Mouse (Mus musculus): ENCODE measurements around the gene A430078G23Rik. TPM values are rescaled to one million over a fixed set of nuclear protein-coding genes. Genes with fewer than 3 reads are reported as not detected.
"Not testable (repeated sequence)": the region's sequence is repeated elsewhere in the genome, so short reads cannot be mapped to it uniquely, and the experiment has no call there.

A430078G23Rik gene
- total RNA-seq, 1 experiment: 0.18 TPM

DNA sequence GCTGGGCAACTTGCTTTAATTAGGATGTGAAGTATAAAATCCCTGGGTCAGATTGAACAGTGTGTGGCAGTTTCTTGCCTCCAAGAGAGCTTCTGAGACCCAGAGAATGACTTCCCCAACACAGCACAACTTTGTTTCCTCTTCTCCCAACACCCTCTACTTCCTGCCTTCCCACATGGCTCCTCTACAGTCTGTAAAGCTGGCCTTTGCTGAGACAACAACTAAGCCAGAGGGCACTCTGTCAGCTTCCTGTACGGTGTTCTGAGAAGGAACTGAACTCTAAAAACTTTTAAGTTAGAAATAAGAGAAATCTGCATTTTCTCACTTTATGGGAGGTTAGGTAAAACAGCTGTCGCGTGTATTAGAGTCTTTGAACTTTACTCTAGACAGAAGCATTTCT, 39.4 kb upstream of the A430078G23Rik start:
- no peak for DNase-seq (ENCODE audit: low read depth, low spot score)
- no peaks in the 10 kb centered on the region for H3K36me3 ChIP-seq (ENCODE audit: control insufficient read depth, insufficient read depth, low read length, poor library complexity, severe bottlenecking)
- H3K9me3 ChIP-seq (ENCODE audit: control insufficient read depth, insufficient read depth, low read depth, low read length): no peaks in the 10 kb centered on the region
- TF ChIP-seq CHD2 (IDR thresholded peaks at IDR 0.05; ENCODE audit: low read depth, low read length): no peak
- no peak for TF ChIP-seq ZC3H11A (IDR thresholded peaks at IDR 0.05; ENCODE audit: borderline replicate concordance, low read depth, low read length)
- no peak for TF ChIP-seq HCFC1 (IDR thresholded peaks at IDR 0.05; ENCODE audit: borderline replicate concordance, insufficient read depth, low read length)
- no peak for TF ChIP-seq ZNF384 (IDR thresholded peaks at IDR 0.05; ENCODE audit: low read depth, low read length)
- no peak for TF ChIP-seq MAFK (IDR thresholded peaks at IDR 0.05; ENCODE audit: insufficient read depth, low read depth, low read length)
- no peak overlapping the region for H3K27ac ChIP-seq (ENCODE audit: insufficient read depth, low read depth, low read length, poor library complexity, severe bottlenecking)
- no peak overlapping the region for H3K4me3 ChIP-seq (ENCODE audit: insufficient read depth in 1 of 2, low read depth in 1 of 2, low read length in 2 of 2, poor library complexity in 1 of 2, severe bottlenecking in 1 of 2)
- in situ Hi-C loops (cut with MboI; ENCODE audit: low sequenced_read_pairs in 2 of 2, unreplicated experiment in 2 of 2): no loop called here
- no peak overlapping the region for H3K9ac ChIP-seq (ENCODE audit: insufficient read depth, low read depth, low read length, poor library complexity, severe bottlenecking)
- H3K4me1 ChIP-seq (ENCODE audit: control insufficient read depth in 2 of 2, insufficient read depth in 2 of 2, low read length in 2 of 2, poor library complexity in 1 of 2): no peaks in the 10 kb centered on the region

- no peak for DNase-seq (ENCODE audit: low read depth, low spot score)
- in situ Hi-C loops (cut with MboI; ENCODE audit: low sequenced_read_pairs in 2 of 2, unreplicated experiment in 2 of 2): no loop called here
- TF ChIP-seq ZC3H11A (IDR thresholded peaks at IDR 0.05; ENCODE audit: borderline replicate concordance, low read depth, low read length) (no peak), CHD2 (IDR thresholded peaks at IDR 0.05; ENCODE audit: low read depth, low read length) (no peak), HCFC1 (IDR thresholded peaks at IDR 0.05; ENCODE audit: borderline replicate concordance, insufficient read depth, low read length) (no peak), MAFK (IDR thresholded peaks at IDR 0.05; ENCODE audit: insufficient read depth, low read depth, low read length) (no peak), ZNF384 (IDR thresholded peaks at IDR 0.05; ENCODE audit: low read depth, low read length) (no peak)
- Histone ChIP-seq H3K9me3 (ENCODE audit: control insufficient read depth, insufficient read depth, low read depth, low read length) (no peaks in the 10 kb centered on the region), H3K4me3 (ENCODE audit: insufficient read depth in 1 of 2, low read depth in 1 of 2, low read length in 2 of 2, poor library complexity in 1 of 2, severe bottlenecking in 1 of 2) (no peak overlapping the region), H3K36me3 (ENCODE audit: control insufficient read depth, insufficient read depth, low read length, poor library complexity, severe bottlenecking) (no peaks in the 10 kb centered on the region), H3K9ac (ENCODE audit: insufficient read depth, low read depth, low read length, poor library complexity, severe bottlenecking) (no peak overlapping the region), H3K27ac (ENCODE audit: insufficient read depth, low read depth, low read length, poor library complexity, severe bottlenecking) (no peak overlapping the region), H3K4me1 (ENCODE audit: control insufficient read depth in 2 of 2, insufficient read depth in 2 of 2, low read length in 2 of 2, poor library complexity in 1 of 2) (no peaks in the 10 kb centered on the region)
Measured at GRCm38 (mm10) chr8:3314345-3314744, 38.9 kb upstream of the A430078G23Rik start.

DNA sequence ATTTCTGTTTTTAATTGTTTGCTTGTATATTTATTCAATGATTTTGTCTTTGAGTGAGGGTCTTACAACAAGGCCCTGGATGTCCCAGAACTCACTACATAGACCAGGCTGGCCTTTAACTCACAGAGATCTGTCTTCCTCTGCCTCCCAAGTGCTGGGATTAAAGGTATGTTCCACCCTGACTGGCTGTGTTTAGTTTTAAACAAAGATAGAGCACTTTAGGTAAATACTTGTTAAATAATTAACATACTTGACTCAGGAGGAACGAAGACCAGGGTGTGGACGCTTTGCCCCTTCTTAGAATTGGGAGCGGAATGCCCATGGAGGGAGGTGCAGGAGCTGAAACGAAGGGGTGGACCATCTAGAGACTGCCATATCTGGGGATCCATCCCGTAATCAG, 36.6 kb upstream of the A430078G23Rik start:
- TF ChIP-seq MAFK (IDR thresholded peaks at IDR 0.05; ENCODE audit: insufficient read depth, low read depth, low read length) (no peak), CHD2 (IDR thresholded peaks at IDR 0.05; ENCODE audit: low read depth, low read length) (no peak), ZNF384 (IDR thresholded peaks at IDR 0.05; ENCODE audit: low read depth, low read length) (no peak), HCFC1 (IDR thresholded peaks at IDR 0.05; ENCODE audit: borderline replicate concordance, insufficient read depth, low read length) (no peak), ZC3H11A (IDR thresholded peaks at IDR 0.05; ENCODE audit: borderline replicate concordance, low read depth, low read length) (no peak)
- Histone ChIP-seq H3K4me3 (ENCODE audit: insufficient read depth in 1 of 2, low read depth in 1 of 2, low read length in 2 of 2, poor library complexity in 1 of 2, severe bottlenecking in 1 of 2) (no peak overlapping the region), H3K27ac (ENCODE audit: insufficient read depth, low read depth, low read length, poor library complexity, severe bottlenecking) (no peak overlapping the region), H3K9ac (ENCODE audit: insufficient read depth, low read depth, low read length, poor library complexity, severe bottlenecking) (no peak overlapping the region), H3K9me3 (ENCODE audit: control insufficient read depth, insufficient read depth, low read depth, low read length) (no peaks in the 10 kb centered on the region), H3K36me3 (ENCODE audit: control insufficient read depth, insufficient read depth, low read length, poor library complexity, severe bottlenecking) (no peaks in the 10 kb centered on the region), H3K4me1 (ENCODE audit: control insufficient read depth in 2 of 2, insufficient read depth in 2 of 2, low read length in 2 of 2, poor library complexity in 1 of 2) (no peaks in the 10 kb centered on the region)
- in situ Hi-C loops (cut with MboI; ENCODE audit: low sequenced_read_pairs in 2 of 2, unreplicated experiment in 2 of 2): no loop called here
- DNase-seq (ENCODE audit: low read depth, low spot score): no peak

- in situ Hi-C loops (cut with MboI; ENCODE audit: low sequenced_read_pairs in 2 of 2, unreplicated experiment in 2 of 2); DNase-seq (ENCODE audit: low read depth, low spot score); H3K9me3 ChIP-seq (ENCODE audit: control insufficient read depth, insufficient read depth, low read depth, low read length); H3K36me3 ChIP-seq (ENCODE audit: control insufficient read depth, insufficient read depth, low read length, poor library complexity, severe bottlenecking); H3K9ac ChIP-seq (ENCODE audit: insufficient read depth, low read depth, low read length, poor library complexity, severe bottlenecking); H3K4me3 ChIP-seq (ENCODE audit: insufficient read depth in 1 of 2, low read depth in 1 of 2, low read length in 2 of 2, poor library complexity in 1 of 2, severe bottlenecking in 1 of 2); H3K27ac ChIP-seq (ENCODE audit: insufficient read depth, low read depth, low read length, poor library complexity, severe bottlenecking); H3K4me1 ChIP-seq (ENCODE audit: control insufficient read depth in 2 of 2, insufficient read depth in 2 of 2, low read length in 2 of 2, poor library complexity in 1 of 2): not testable (repeated sequence)
Measured at GRCm38 (mm10) chr8:3319267-3319666, 33.9 kb upstream of the A430078G23Rik start.

GRCm38 (mm10) chr8:3324253-3324652, 29.0 kb upstream of the A430078G23Rik start:
- TF ChIP-seq MAFK (IDR thresholded peaks at IDR 0.05; ENCODE audit: insufficient read depth, low read depth, low read length): no peak
- TF ChIP-seq HCFC1 (IDR thresholded peaks at IDR 0.05; ENCODE audit: borderline replicate concordance, insufficient read depth, low read length): no peak
- no peak for TF ChIP-seq CHD2 (IDR thresholded peaks at IDR 0.05; ENCODE audit: low read depth, low read length)
- no peak for TF ChIP-seq ZNF384 (IDR thresholded peaks at IDR 0.05; ENCODE audit: low read depth, low read length)
- TF ChIP-seq ZC3H11A (IDR thresholded peaks at IDR 0.05; ENCODE audit: borderline replicate concordance, low read depth, low read length): no peak
- no peaks in the 10 kb centered on the region for H3K36me3 ChIP-seq (ENCODE audit: control insufficient read depth, insufficient read depth, low read length, poor library complexity, severe bottlenecking)
- H3K9ac ChIP-seq (ENCODE audit: insufficient read depth, low read depth, low read length, poor library complexity, severe bottlenecking): no peak overlapping the region
- no peak for DNase-seq (ENCODE audit: low read depth, low spot score)
- no peak overlapping the region for H3K27ac ChIP-seq (ENCODE audit: insufficient read depth, low read depth, low read length, poor library complexity, severe bottlenecking)
- in situ Hi-C loops (cut with MboI; ENCODE audit: low sequenced_read_pairs in 2 of 2, unreplicated experiment in 2 of 2): no loop called here
- no peak overlapping the region for H3K4me3 ChIP-seq (ENCODE audit: insufficient read depth in 1 of 2, low read depth in 1 of 2, low read length in 2 of 2, poor library complexity in 1 of 2, severe bottlenecking in 1 of 2)
- no peaks in the 10 kb centered on the region for H3K9me3 ChIP-seq (ENCODE audit: control insufficient read depth, insufficient read depth, low read depth, low read length)
- no peaks in the 10 kb centered on the region for H3K4me1 ChIP-seq (ENCODE audit: control insufficient read depth in 2 of 2, insufficient read depth in 2 of 2, low read length in 2 of 2, poor library complexity in 1 of 2)

Measured in ES-E14 (cell line).